Mouse (Mus musculus): Measurements from ENCODE around the gene Creb5.

DNA sequence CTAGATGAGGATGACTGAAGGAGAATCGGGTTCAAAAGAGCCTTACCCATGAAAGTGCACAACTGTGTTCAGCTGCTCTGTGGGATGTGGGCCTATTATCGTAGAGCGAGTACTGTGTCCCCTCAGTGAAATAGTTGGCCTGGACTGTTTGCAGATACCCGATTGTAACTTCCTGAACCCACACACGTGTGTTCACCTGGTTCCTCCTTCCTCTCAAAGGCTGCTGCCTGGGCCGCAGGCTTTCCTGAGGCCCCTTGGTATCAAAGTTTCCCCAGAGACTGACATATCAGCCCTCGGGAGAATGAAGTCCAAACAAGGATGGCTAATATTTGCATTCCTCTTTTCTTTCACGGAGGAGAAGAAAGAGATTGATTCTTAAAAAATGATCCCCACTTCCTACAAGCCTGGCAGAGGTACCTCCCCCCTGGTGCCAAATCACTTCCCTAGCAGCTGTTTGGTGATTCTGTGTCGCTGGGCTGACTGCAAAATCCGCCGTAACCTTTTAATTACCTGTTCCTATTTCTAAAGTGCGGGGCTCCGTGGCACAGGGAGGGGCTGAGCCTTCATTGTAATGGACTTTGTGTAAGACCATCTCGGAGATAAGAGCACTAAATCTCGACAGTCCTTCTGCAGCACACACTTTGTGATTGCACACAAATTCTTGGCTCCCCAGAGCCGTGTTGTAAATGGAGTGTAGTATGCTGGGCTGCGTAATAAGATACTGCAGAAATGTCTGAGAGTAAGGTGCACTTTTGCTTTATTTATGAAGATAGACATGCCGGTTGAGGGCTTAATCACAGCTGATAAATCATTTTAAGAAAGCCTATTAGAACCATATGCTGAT, 111.4 kb downstream of the Creb5 start:
- TF ChIP-seq CTCF (IDR thresholded peaks at IDR 0.05; ENCODE audit: low read depth): no peak
- no peak for TF ChIP-seq EP300 (IDR thresholded peaks at IDR 0.05; ENCODE audit: low read depth)
